Mouse (Mus musculus) urinary bladder, postnatal 14 days (tissue): ENCODE measurements at regions not wholly inside any gene's neighbourhood (a gene's known extent, or its start where the extent isn't known, plus 50 kb on each side); places are given as distances from the start of the nearest gene placed in this dataset.

Experiments
- DNase-seq: peaks from one replicate; pipeline ENCODE4 v3.0.0; 2021; ENCODE audit warnings: low spot score

DNA sequence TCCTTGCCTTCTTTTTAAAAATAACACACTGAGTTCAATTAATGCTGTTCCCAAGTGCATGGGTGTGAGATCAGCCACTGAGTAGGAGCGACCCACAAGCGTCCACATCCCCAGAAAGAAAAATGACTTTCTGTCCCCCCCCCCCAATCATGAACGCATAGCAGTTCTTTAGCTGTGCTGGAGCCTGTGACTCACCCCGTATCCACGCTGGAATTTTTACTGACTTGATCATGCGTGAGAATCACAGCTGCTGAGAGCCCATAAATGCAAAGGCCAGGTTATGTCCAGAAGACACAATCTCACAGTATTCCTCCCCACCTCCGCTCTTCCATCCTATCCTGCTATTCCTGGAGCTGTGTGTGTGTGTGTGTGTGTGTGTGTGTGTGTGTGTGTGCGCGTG lies 53.3 kb downstream of the Fos start:
- DNase-seq = no peak

DNA sequence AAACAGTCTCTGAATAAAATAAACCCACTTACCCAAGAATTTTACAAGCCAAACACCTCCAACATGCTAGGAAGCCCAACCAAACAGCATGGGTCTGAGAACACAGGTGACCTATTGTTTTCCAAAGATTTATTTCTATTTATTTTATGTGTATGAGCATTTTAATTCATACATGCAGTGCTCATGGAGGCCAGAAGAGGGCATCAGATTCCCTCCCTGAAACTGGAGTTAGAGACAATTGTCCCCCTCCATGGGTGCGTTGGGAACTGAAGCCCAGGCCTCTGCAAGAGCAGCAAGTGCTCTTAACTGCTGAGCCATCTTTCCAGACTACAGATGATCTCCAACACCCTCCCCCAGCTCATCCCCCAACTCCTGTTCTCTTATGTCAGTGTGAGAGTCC lies 57.9 kb downstream of the Fos start:
- no peak for DNase-seq

DNA sequence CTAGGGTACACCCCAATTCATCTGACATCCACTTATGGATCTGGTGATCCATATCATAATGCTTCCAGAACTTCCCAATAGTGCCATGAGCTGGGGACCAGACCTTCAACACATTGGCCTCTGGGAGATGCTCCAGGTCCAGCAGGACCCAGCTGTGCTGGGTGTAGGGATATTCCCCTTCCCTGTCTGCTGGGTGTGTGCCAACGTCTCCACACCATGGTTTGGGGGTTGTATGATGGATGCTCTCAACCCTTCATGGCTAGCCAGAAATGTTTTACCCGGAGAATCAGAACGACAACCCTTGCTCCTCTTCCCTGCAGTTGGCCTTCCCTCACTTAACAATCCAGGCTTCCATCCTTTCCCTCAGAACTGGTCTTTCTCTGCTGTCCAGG lies 58.5 kb downstream of the Fos start:
- DNase-seq = no peak

DNA sequence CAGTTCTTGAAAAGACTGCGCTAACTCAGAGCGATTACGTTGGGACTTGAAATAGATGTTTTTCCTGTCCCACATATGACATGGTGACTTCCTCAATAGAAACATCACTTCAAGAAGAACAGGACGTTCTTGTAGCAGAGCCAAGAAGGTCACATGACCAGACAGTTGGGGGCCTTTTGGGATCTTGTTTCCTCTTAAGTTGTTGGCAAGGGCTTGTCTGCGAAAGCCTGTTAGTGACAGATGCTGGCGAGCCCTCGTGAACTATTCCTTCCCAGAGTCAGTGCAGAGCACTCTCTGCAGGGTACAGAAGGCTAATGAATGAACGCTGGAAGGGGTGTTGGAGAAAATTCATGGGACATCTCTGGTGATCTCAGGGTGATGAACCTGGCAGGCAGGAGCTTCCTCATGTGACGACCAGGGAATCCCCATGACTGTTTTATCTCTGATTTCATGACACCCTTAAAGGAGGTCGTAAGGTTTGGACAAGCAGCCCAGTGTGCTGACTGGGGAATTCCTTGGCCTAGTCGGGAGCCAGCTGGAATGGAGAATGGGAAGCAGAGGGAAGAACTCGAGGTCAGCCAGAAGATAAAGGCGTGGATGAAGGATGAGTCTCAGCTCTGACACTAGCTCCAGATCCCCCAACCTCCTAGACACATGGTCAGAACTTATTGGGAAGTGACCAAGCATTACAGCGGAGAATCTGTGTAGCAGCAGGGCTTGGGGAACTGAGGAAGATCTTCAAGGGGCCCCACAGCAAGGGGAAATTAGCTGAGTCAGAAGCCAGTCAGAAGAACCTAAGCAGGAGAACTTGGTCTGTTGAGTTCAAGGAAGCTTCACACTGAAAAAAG lies 59.1 kb downstream of the Fos start:
- peak; percentile 74 for DNase-seq

DNA sequence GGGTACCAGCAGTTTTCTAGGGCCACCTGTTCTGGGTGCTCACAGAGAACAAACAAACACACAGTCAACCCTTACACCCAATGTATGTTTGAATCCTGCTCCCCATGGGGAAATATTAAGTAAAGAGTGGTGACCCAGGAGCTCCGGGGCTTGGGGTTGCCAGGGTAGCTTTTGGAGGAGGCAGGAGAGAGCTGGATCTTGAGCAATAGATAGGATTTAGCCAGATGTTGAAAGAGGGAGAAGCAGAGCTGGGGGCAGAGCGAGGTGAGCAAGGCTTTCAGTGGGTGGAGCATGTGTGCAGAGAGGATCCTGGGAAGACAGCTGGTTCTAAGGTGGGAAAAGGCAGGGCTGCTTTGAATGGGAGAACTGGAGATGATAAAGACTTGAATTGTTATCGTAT lies 59.9 kb downstream of the Fos start:
- DNase-seq = no peak

DNA sequence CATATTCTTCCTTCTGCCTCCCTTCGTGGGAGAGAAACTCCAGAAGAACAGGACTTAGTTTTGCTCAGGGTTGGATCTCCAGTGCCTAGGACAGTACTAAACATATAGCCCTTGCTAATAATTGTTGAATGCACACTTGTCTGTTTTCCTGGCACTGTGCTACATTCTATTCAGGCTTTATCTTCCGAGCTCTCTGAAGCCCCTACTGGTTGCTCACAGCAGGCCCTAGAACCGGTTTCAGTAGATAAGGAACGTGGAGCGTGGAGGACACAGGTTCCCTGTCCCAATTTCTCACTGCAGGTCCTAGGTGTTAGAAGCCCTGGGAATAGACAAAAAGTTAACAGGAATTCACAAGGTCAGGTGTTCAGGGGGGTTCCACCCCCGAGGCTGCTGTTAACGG lies 59.4 kb upstream of the Jdp2 start:
- no peak for DNase-seq

DNA sequence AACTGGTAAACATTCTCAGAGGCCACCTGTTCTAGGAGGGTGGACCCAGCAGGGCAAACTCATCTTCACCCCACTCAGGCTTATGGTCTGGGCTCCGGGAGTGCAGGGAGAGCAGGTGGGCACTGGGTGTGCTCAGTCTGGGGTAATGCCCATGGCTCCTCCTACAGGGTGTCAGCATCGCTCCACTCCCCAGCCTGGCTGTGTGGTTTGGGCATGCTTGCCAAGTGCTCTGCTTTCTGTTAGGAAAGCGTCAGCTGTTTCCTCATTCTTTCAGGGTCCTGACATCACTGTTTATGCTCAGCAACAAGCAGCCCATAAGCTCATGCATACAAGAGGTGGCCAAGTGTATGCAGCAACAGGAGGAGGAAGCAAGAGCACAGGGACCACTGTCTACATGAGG lies 57.7 kb upstream of the Jdp2 start:
- peak; percentile 56 for DNase-seq

DNA sequence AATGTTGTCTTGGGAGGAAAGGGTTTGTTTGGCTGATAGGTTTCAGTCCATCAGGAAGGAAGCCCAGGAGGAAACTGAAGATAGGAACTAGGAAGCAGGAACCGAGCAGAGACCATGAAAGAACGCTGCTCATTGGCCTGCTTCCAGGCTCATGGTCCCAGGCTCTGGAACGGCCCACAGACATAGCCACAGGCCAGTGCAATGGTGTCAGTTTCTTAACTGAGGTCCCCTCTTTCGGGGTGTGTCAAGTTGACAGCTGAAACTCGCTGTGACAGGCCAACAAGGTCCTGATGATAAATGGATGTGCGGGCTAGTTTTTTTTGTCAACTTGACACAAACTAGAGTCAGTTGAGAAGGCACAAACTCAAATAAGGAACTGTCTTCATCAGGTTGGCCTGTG lies 55.9 kb upstream of the Jdp2 start:
- no peak for DNase-seq

DNA sequence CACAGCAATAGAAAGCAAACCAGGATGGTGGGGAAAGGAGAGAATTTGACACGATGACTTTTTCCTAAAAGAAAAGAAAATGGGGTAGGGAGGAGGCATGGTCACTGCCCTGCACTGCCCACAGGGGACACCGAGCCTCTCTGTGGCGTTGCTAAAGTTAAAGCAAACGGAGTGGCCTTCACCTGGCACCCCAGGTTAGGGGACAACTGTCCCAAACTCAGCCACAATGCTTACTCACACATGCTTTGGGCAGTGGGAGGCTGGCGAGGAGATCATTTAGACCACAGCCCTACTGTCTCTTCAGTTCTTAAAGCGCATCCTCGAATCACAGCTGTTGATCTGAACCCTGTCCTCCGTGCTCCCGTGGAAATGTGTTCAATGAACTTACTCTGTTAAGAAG lies 55.3 kb upstream of the Jdp2 start:
- no peak for DNase-seq

DNA sequence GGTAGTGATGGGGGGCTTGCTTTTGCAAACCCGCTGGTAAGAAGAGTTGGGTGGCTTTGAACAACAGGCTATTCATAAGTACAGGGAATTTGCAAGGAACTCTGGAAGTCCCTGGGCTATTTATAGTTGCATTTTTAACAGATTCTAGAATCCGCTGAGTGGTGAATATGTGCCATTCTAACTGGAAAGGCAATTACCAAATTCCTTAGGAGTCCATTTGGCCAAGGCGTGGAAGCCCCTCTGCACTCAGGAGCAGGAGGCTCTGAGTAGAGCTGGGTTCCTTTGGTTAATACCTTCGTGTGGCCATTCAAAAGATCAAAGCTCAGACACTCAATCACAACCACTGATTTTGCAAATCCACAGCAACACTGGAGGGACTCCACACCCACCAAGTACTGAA lies 54.0 kb upstream of the Jdp2 start:
- no peak for DNase-seq

DNA sequence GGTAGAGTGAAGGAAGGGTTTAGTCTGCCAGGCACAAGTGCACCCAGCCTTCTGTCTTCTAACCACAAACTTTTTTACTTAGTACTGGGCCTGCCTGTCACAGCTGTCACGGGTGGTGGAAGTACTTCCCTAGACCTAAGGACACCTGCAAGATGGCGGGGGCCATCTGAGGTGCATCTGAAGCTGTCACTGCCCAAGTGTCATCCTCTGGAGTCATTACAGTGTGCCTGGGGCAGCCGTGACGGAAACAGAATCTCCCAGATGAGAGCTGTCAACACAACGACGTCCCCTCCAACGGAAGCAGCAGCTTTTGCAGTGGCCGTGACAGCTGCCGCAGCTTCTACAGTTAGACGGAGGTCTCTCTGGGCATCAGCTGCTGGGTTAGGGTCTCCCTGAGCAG lies 53.1 kb upstream of the Jdp2 start:
- no peak for DNase-seq

DNA sequence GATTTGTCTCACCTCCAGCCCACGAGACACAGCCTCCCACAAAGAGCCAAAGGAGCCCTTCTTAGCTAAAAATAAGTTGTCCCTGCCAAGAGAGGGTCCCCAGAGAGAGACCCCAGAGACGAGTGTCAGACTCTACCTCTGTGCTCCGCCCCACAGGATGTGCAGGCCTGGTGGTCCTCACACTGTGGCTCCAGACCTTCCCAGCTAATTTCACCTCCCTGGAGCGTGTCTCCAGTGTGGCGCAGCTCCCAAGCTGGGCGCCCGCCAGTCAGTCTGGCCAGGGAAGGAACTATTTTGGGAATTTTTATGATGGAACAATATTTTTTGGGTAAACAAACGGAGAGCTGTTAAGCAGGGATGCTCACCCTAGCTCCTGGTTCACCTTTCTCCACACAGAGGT lies 50.8 kb upstream of the Jdp2 start:
- peak; percentile 58 for DNase-seq
